Mouse (Mus musculus) bone marrow macrophage, adult 2 months (primary cell): ENCODE data around the gene Calca.

Source experiments
- CTCF ChIP-seq: IDR thresholded peaks from 2 replicates; pipeline ENCODE4 v1.5.1; 2012; ENCODE audit warnings: low read depth, mild to moderate bottlenecking, low read length, moderate library complexity
- POLR2A ChIP-seq: IDR thresholded peaks from 2 replicates; pipeline ENCODE4 v1.6.1; 2012; ENCODE audit warnings: mild to moderate bottlenecking, low read depth, low read length, borderline replicate concordance

DNA sequence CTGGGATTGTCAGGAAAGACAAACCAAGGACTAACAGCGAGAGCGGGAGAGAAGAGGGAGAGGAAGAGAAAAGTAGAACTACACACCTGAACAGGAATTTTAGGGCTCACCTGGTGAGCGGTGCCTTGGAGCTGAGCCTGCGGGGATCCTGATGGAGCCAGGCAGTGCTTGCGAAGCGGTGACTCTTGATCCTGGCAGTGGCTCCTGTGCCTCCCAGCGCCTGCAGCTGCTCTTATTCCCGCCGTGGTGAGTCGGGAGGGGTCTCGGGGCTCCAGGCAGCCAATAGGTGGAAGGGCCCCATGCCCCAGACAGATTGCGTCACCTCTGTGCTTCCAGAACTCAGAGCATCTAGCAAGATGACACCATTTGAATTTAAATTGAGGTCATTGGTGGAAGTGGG, at the start of gene Calca:
- TF ChIP-seq POLR2A (no peak), CTCF (no peak)
